Mouse (Mus musculus) G1E (cell line): Measurements from ENCODE around the gene 1500015O10Rik. TPM values are rescaled to one million over a fixed set of nuclear protein-coding genes. Genes with fewer than 3 reads are reported as not detected.

Source experiments
- ATAC-seq: 2 replicates; pipeline ENCODE4 v1.8.0; 2016; ENCODE audit warnings: mild to moderate bottlenecking; ENCODE audit not compliant: insufficient number of reproducible peaks, poor library complexity, low FRiP score, severe bottlenecking; ENCODE audit errors: extremely low read depth
- DNase-seq: peaks from one replicate; pipeline ENCODE4 v3.0.0; 2012; ENCODE audit warnings: low spot score
- H3K27me3 ChIP-seq: 2 replicates; pipeline ENCODE4 v1.6.1; 2012; ENCODE audit warnings: mild to moderate bottlenecking, low read length, inconsistent platforms; ENCODE audit not compliant: insufficient read depth
- H3K36me3 ChIP-seq: replicated peaks from 2 replicates; pipeline ENCODE3; 2012; ENCODE audit warnings: mild to moderate bottlenecking, inconsistent platforms
- H3K4me1 ChIP-seq: 2 replicates; pipeline ENCODE4 v1.6.1; 2012; ENCODE audit warnings: low read depth, low read length, inconsistent platforms, mixed read lengths; ENCODE audit not compliant: insufficient read depth
- H3K4me3 ChIP-seq: 2 replicates; pipeline ENCODE4 v1.5.1; 2012; ENCODE audit warnings: low read depth, mild to moderate bottlenecking, inconsistent platforms, low read length, moderate library complexity, mixed read lengths
- H3K9me3 ChIP-seq: replicated peaks from 2 replicates; pipeline ENCODE4 v1.6.1; 2012; ENCODE audit warnings: inconsistent platforms
- CTCF ChIP-seq: IDR thresholded peaks from 2 replicates; pipeline ENCODE4 v1.5.1; 2012; ENCODE audit warnings: low read depth, low read length, inconsistent platforms, mixed read lengths
- GATA1 ChIP-seq: IDR thresholded peaks from 2 replicates; pipeline ENCODE4 v1.6.1; 2012; ENCODE audit warnings: borderline replicate concordance, low read length, inconsistent platforms, mixed read lengths
- GATA2 ChIP-seq: IDR thresholded peaks from 2 replicates; pipeline ENCODE4 v1.6.1; 2012; ENCODE audit warnings: low read depth, low read length, inconsistent platforms, borderline replicate concordance
- POLR2AphosphoS5 ChIP-seq: IDR thresholded peaks from 2 replicates; pipeline ENCODE4 v1.6.1; 2012; ENCODE audit warnings: low read depth, low read length, inconsistent platforms; ENCODE audit not compliant: insufficient replicate concordance
- TAL1 ChIP-seq: conservative IDR thresholded peaks from 2 replicates; pipeline ENCODE4 v1.6.1; 2012; ENCODE audit warnings: low read depth, low read length, inconsistent platforms, mixed read lengths
- polyA plus RNA-seq: library from polyadenylated mRNA; stranded (reverse); fragments of >175 nt; gene quantifications from 2 replicates; pipeline ENCODE4 v1.2.3, GENCODE M21; 2012
- total RNA-seq, 2 experiments: library from RNA; stranded (forward) in 1 of 2; stranded (reverse) in 1 of 2; fragments of 200-1000 nt in 1 of 2; fragments of >200 nt in 1 of 2; fragmentation: Nextera tagmentation in 1 of 2; gene quantifications; 2 replicates each; pipeline ENCODE4 v1.2.3; 2014 to 2017

1500015O10Rik gene
- total and polyA plus RNA-seq, 3 experiments: 0.16 TPM; not detected in 2

GRCm38 (mm10) chr1:43781672-43782071 lies 51.3 kb downstream of the 1500015O10Rik start:
- no peak for DNase-seq
- no peaks in the 10 kb centered on the region for H3K4me1 ChIP-seq
- H3K27me3 ChIP-seq: no peaks in the 10 kb centered on the region
- H3K4me3 ChIP-seq: no peak overlapping the region
- ATAC-seq: no peak
- peaks cover 75% of the 10 kb centered on the region for H3K36me3 ChIP-seq
- no peaks in the 10 kb centered on the region for H3K9me3 ChIP-seq
- TF ChIP-seq POLR2AphosphoS5: no peak
- no peak for TF ChIP-seq CTCF
- no peak for TF ChIP-seq GATA2

- ATAC-seq: no peak
- Histone ChIP-seq H3K4me3 (no peak overlapping the region), H3K4me1 (no peaks in the 10 kb centered on the region), H3K36me3 (peaks cover 75% of the 10 kb centered on the region), H3K27me3 (no peaks in the 10 kb centered on the region), H3K9me3 (no peaks in the 10 kb centered on the region)
- TF ChIP-seq GATA1 (no peak), GATA2 (no peak), CTCF (no peak), POLR2AphosphoS5 (no peak), TAL1 (no peak)
- DNase-seq: no peak
These were observed 52.3 kb downstream of the 1500015O10Rik start for GRCm38 (mm10) chr1:43782680-43783079.

DNA sequence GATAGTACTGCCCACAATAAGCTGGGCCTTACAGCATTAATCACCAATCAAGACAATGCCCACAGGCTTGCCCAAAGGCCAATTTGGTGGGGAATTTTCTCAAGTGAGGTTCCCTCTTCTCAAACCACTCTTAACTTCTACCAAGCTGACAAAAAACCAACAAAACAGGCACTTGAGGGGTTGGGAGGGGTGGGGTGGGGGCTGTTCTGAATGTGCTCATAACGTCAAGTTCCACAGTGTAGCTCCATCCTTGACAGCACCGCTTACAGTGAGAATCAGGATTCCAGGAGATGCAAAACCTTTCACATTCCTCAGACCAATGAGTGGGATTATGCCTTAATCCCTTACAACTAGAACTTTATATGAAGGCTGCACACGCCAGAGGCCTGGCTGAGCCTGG lies 52.8 kb downstream of the 1500015O10Rik start:
- TF ChIP-seq POLR2AphosphoS5: no peak
- no peak for TF ChIP-seq GATA1
- no peak for TF ChIP-seq GATA2
- no peak for TF ChIP-seq TAL1
- TF ChIP-seq CTCF: no peak
- Histone ChIP-seq H3K36me3 (peaks cover 78% of the 10 kb centered on the region), H3K4me3 (no peak overlapping the region), H3K4me1 (no peaks in the 10 kb centered on the region), H3K27me3 (no peaks in the 10 kb centered on the region), H3K9me3 (no peaks in the 10 kb centered on the region)
- DNase-seq (no peak), ATAC-seq (no peak)

DNA sequence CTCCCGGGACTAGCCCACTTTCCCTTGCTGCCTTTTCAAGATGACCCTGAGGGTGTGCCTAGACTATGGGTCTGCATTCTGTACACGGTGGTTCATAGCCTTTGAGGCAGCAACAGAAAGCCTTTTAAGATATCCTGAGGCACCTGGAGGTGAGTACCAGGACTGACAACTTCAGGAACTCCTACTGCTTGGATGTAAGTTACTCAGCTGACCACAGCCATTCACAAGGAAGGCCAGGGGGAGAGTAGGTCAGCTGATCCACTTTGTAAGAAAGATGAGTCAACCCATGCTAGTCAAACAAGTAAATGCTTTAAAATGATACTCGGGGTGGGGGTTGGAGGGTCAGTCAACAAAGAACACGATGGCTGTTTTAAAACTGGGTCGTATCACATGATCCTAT lies 54.9 kb downstream of the 1500015O10Rik start:
- DNase-seq (no peak), ATAC-seq (no peak)
- Histone ChIP-seq H3K4me3 (no peak overlapping the region), H3K27me3 (no peaks in the 10 kb centered on the region), H3K4me1 (no peaks in the 10 kb centered on the region), H3K9me3 (no peaks in the 10 kb centered on the region), H3K36me3 (peaks cover 85% of the 10 kb centered on the region)
- TF ChIP-seq GATA2: no peak
- TF ChIP-seq CTCF: no peak

GRCm38 (mm10) chr1:43786711-43787110 lies 56.3 kb downstream of the 1500015O10Rik start:
- Histone ChIP-seq H3K4me1 (no peaks in the 10 kb centered on the region), H3K36me3 (peaks cover 88% of the 10 kb centered on the region), H3K27me3 (no peaks in the 10 kb centered on the region), H3K9me3 (no peaks in the 10 kb centered on the region), H3K4me3 (no peak overlapping the region)
- DNase-seq (no peak), ATAC-seq (no peak)
- TF ChIP-seq POLR2AphosphoS5: no peak
- TF ChIP-seq CTCF: no peak
- TF ChIP-seq GATA2: no peak
- TF ChIP-seq GATA1: no peak
- TF ChIP-seq TAL1: no peak

DNA sequence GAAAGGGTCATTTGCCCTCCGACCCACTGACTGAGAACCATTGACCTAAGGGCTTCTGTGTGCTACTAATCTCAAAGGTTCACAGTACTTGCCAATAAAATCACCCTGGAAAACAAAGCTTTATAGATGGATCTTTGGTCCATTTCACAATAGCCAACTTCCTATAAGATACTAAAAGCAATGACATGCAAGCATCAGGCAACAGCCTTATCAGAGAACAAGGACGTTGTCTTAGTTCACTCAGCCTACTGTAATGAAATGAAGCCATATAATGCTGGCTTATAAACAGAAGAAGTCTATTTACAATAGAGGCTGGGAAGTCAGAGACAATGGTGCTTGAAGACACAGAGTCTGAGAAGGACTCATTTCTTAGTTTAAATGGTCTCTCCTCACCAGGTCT lies 59.4 kb downstream of the 1500015O10Rik start:
- Histone ChIP-seq H3K27me3 (no peaks in the 10 kb centered on the region), H3K9me3 (no peaks in the 10 kb centered on the region), H3K36me3 (peaks cover 84% of the 10 kb centered on the region), H3K4me3 (no peak overlapping the region), H3K4me1 (no peaks in the 10 kb centered on the region)
- DNase-seq (no peak), ATAC-seq (no peak)
- no peak for TF ChIP-seq CTCF
- no peak for TF ChIP-seq GATA1
- no peak for TF ChIP-seq GATA2
- TF ChIP-seq POLR2AphosphoS5: no peak
- TF ChIP-seq TAL1: no peak

Other genes starting within 250 kb of the 1500015O10Rik start
- 17.9 and 27.8 TPM in 2 replicates for gene Uxs1, start 97.2 kb downstream of the 1500015O10Rik start, total RNA-seq (2014; fragmentation: Nextera tagmentation)
- gene Uxs1, start 97.2 kb downstream of the 1500015O10Rik start, total RNA-seq (2017): 28.5 and 30.5 TPM in 2 replicates
- 13.2 and 13.3 TPM in 2 replicates for gene Uxs1, start 97.2 kb downstream of the 1500015O10Rik start, polyA plus RNA-seq
- gene Tpp2, start 203.0 kb downstream of the 1500015O10Rik start, total RNA-seq (2014; fragmentation: Nextera tagmentation): 215 and 240 TPM in 2 replicates
- 204 and 246 TPM in 2 replicates for gene Tpp2, start 203.0 kb downstream of the 1500015O10Rik start, total RNA-seq (2017)
- 19.0 and 19.4 TPM in 2 replicates for gene Tpp2, start 203.0 kb downstream of the 1500015O10Rik start, polyA plus RNA-seq